Mouse (Mus musculus) kidney, postnatal 4 days (tissue): ENCODE measurements around the gene Inpp5a.
"Not testable (repeated sequence)": the region's sequence is repeated elsewhere in the genome, so short reads cannot be mapped to it uniquely, and the experiment has no call there.

Experiments
- DNase-seq, 2 experiments: peaks; one replicate each; pipeline ENCODE4 v3.0.0; 2021; ENCODE audit warnings: mixed read lengths in 2 of 2

Gene Inpp5a

GRCm38 (mm10) chr7:139401791-139402190, 12.9 kb downstream of the Inpp5a start:
- no peak for DNase-seq

GRCm38 (mm10) chr7:139402721-139403120, 13.8 kb downstream of the Inpp5a start:
- no peak for DNase-seq

GRCm38 (mm10) chr7:139406581-139406980, 17.7 kb downstream of the Inpp5a start:
- DNase-seq, result no peak

GRCm38 (mm10) chr7:139407966-139408365, 19.1 kb downstream of the Inpp5a start:
- DNase-seq, result no peak

GRCm38 (mm10) chr7:139409903-139410302, 21.0 kb downstream of the Inpp5a start:
- DNase-seq, result no peak

GRCm38 (mm10) chr7:139412223-139412950, 23.5 kb downstream of the Inpp5a start:
- peak; percentile 27 to 38 for DNase-seq

- no peak for DNase-seq
Measured at GRCm38 (mm10) chr7:139413400-139413799, 24.5 kb downstream of the Inpp5a start.

- DNase-seq, result no peak
Measured at GRCm38 (mm10) chr7:139415616-139416225, 26.8 kb downstream of the Inpp5a start.

- DNase-seq, result no peak
Measured at GRCm38 (mm10) chr7:139418371-139418770, 29.5 kb downstream of the Inpp5a start.

GRCm38 (mm10) chr7:139422827-139423226, 33.9 kb downstream of the Inpp5a start:
- no peak for DNase-seq

- DNase-seq, result peak; percentile 54 to 67
Measured at GRCm38 (mm10) chr7:139434095-139434830, 45.4 kb downstream of the Inpp5a start.

GRCm38 (mm10) chr7:139434931-139435330, 46.0 kb downstream of the Inpp5a start:
- not testable (repeated sequence) for DNase-seq

- DNase-seq, result no peak
Measured at GRCm38 (mm10) chr7:139435749-139436148, 46.8 kb downstream of the Inpp5a start.

- DNase-seq, result no peak
Measured at GRCm38 (mm10) chr7:139436951-139437350, 48.0 kb downstream of the Inpp5a start.

GRCm38 (mm10) chr7:139437471-139437870, 48.6 kb downstream of the Inpp5a start:
- DNase-seq, result no peak

GRCm38 (mm10) chr7:139437926-139438600, 49.2 kb downstream of the Inpp5a start:
- no peak for DNase-seq

GRCm38 (mm10) chr7:139438601-139438945, 49.7 kb downstream of the Inpp5a start:
- DNase-seq, result no peak

GRCm38 (mm10) chr7:139439031-139439430, 50.1 kb downstream of the Inpp5a start:
- DNase-seq, result no peak

- no peak for DNase-seq
Measured at GRCm38 (mm10) chr7:139439922-139440895, 51.3 kb downstream of the Inpp5a start.

- DNase-seq, result no peak
Measured at GRCm38 (mm10) chr7:139441022-139441421, 52.1 kb downstream of the Inpp5a start.

- peak; percentile 52 to 56 for DNase-seq
Measured at GRCm38 (mm10) chr7:139441761-139442211, 52.9 kb downstream of the Inpp5a start.

GRCm38 (mm10) chr7:139445621-139446020, 56.7 kb downstream of the Inpp5a start:
- no peak for DNase-seq
